Mouse (Mus musculus): Measurements from ENCODE around the gene Daxx.
"Not testable (repeated sequence)": the region's sequence is repeated elsewhere in the genome, so short reads cannot be mapped to it uniquely, and the experiment has no call there.

The Daxx gene

DNA sequence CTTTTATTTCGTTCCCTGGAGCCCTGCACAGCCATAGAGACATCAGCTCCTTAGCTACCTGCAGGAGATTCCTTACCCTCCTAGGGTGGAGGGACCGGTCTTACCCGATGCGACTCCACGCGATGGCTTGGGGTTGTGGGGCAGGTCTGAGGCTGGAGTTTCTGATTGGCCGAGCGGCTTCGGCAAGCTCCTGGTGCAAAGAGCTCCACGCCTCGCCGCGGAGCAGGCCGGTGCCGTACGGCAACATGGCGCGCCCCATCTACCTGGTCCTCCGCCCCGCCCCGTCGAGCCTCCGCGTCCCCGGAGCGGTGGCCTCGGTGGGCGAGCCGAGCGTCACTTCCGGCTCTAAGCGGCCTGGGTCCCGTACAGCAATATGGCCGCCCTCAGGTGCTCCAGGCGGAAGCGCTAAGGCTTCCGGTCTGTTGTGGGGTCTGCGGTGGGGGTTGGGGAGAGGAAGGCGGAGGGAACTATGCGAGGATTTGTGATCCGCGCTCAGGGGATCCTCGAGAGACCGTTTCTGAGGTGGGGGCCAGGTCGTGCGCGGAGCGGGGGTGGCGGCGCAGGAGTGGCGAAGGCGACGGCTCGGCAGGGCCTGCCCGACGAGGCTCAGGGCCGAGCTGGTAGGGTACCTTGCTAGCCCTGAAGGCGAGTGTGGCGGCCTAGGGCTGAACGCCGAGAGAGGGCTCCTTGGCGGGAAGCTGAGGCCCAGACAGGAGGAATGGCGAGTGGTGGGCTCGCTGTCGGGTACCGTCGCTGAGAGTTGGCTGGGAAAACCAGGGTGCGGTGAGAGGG is at the start of gene Daxx:
Gene Daxx, plus strand, starts transcription at position 338 of the 792 bp plus-strand sequence.
- DNase-seq (ENCODE audit: low spot score), result peak; percentile 99

DNA sequence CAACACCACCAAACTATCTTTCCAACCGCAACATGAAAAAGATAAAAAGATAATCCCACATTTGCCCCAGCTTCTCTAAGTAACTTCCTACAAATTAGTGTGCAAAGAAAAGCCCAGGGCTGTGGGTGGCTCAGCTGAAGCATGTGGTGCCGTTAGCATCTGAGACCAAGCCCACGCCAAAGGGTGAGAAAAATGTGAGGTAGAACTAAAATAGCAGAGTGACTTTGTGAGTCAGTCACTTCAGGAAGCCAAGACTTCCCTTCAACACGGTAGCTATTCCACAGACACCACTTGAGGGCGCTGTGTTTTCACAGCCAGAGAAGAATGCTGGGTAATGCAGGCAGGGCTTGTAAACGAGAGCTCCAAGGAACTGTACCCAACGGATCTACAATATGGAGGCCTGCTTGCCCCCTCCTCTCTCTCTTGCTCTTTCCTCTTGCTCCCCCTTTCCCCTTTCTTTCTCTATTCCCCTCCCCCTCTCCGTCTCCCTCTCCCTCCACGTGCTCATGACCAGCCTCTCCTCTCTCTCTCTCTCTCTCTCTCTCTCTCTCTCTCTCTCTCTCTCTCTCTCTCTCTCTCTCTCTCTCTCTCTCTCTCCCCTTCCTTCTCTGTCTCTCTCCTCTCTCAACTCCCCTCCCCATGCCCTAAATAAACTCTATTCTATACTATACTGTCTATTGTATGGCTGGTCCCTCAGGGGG is 43.7 kb upstream of the Daxx start:
- DNase-seq (ENCODE audit: low spot score), result no peak

DNA sequence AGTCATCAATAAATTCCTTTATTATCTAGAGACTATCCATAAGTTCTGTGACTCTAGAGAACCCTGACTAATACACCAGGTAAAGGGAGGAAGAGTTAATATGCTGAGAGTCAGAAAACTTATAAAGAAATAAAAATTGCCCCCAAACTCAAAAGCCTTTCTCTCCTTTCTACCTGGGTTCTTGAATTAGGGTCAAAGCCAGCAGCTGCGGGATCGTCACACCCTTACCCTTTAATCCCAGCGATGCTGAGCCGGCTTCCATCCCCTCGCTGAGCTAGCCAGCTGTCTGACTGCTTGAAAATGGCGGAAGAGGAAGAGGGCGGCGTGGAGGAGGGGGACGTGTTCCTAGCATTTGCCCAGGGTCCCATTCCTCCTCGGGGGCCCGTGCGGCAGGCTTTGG is 35.7 kb upstream of the Daxx start, which contains the start of gene Gm7029:
Gene Gm7029, plus strand, starts transcription at position 301 of the 400 bp plus-strand sequence.
- not testable (repeated sequence) for DNase-seq (ENCODE audit: low spot score)

DNA sequence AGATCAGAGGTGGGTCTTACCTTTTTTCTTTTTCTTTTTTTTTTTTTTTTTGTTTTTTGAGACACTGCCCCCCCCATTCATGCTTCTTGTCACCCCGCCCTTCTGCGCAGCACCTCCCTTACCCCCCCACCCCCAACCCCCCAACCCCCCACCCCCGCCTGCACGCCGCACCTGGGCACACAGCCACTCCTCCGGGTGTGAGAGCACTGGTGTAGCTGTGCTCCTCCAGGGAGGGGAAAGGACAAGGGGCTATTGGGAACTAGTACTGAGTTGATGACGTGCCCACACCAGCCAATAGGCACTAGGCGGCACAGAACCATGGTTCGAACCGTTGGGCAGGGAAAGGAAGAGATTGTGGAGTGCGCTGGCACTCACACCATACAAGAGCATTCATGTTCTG is 34.8 kb upstream of the Daxx start:
- DNase-seq (ENCODE audit: low spot score), result no peak

DNA sequence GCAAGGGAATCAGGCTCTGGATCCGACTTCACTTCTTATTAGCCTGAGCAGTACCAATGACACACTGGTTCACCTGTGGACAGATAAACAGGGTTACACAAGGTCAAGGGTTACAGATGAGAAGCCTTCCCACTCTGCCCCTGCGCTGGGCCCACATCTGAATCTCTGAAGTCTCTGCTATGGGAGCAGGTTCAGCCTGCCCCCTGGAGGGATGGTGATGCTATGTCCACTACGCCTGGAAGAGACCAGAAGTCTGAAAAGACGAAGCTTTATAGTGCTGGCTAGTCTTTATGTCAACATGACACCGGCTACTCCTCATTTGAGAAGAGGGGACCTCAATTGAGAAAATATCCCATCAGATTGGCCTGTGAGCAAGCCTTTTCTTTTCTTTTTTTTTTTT is 33.4 kb upstream of the Daxx start:
- peak; percentile 16 for DNase-seq (ENCODE audit: low spot score)

DNA sequence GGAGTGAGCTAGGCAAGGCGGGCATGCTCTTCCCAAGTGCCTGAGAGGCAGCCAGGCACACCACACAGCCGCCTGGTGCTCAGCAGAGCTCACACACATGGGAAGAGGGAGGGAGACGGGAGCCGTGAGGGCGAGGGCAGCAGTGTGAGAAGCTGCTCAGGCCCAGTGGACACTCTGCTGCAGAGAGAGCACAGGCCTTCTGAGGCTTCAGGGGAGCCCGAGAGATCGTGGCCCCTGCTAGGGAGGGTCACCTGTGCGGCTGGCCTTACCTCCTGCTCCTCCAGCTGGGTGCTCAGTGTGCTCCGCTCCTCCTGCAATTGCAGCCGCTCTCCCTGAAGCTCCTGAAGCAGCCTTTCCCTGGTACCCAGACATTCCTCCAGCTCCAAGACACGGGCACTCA is 24.9 kb upstream of the Daxx start:
- DNase-seq (ENCODE audit: low spot score), result not testable (repeated sequence)

DNA sequence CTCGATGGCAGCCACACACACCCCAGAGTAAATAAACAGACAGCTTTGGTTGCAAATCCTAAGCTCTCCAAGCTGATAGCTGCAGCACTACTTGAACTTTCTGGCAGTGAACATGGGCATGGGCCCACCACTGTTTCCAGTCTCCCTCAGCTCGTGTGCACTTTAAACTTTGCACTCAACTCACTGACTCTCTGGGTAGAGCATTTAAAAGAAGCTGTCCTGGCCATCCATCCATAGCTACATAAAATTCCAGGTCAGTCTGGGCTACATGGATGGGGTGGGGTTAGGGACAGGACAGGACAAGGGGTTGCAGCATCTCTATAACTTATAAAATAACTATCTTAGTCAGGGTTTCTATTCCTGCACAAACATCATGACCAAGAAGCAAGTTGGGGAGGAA is 21.4 kb upstream of the Daxx start:
- not testable (repeated sequence) for DNase-seq (ENCODE audit: low spot score)

DNA sequence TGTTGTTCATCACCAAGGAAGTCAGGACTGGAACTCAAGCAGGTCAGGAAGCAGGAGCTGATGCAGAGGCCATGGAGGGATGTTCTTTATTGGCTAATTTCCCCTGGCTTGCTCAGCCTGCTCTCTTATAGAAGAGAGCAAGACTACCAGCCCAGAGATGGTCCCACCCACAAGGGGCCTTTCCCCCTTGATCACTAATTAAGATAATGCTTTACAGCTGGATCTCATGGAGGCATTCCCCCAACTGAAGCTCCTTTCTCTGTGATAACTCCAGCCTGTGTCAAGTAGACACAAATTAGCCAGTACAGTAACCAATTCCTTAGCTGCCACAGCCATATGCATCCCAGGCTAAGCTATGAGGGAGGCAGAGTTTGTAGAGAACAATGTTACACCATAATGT is 21.0 kb upstream of the Daxx start:
- DNase-seq (ENCODE audit: low spot score), result not testable (repeated sequence)

DNA sequence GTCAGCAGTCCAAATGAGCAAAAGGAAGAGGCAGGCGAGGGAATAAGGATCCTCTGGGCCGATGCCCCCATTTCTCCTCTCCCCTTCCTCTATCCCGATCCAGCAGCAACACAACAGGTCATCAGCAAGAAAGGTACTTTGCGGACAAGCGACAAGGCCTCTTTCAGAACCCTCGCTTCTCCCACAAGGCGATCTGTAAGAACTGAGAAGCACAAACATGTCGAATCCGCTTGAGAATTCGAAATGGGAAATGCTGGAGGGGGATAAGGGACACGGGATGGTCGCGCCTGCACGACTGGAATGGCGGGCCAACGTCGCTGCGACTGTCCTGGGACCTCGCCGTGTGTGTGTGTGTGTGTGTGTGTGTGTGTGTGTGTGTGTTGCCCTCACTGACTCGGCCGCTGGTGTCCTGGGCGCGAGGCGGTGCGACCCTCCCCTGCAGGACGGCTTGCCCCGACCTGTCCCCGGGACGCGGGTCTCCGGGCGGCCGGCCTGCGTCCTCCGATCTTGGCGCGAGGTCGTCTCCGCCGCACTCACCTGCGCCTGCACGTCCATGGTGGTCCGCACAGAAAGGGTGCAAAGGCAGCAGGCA is 19.2 kb upstream of the Daxx start:
- peak; percentile 32 for DNase-seq (ENCODE audit: low spot score)

DNA sequence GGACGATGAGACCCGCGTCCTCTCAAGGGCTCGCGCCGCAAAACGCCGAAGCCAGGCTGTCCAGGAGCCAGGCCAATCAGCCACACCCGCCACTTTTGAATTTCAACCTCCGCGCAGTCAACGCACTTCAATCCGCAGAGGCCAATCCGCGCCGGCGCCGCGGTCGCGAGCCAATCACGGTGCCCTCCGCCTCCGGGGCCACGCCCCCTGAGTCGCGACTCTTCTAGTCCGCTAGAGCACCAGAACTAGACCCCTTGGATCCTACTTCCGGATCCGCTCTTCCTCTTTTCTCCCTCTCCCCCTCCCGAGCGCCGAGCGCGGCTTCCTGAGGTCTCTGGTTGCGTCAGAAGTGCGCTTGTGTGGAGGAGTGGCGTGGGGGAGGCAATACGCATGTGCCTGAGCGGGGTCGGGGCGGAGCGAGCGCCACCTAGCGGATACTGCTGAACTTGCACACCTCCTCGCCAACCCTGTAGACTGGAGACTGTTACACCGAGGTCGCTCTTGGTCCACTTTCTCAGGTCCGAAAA is 18.6 kb upstream of the Daxx start, which contains the start of gene Kifc1:
Gene Kifc1, minus strand, starts transcription at position 129 of the 527 bp plus-strand sequence.
- DNase-seq (ENCODE audit: low spot score), result peak; percentile 99

DNA sequence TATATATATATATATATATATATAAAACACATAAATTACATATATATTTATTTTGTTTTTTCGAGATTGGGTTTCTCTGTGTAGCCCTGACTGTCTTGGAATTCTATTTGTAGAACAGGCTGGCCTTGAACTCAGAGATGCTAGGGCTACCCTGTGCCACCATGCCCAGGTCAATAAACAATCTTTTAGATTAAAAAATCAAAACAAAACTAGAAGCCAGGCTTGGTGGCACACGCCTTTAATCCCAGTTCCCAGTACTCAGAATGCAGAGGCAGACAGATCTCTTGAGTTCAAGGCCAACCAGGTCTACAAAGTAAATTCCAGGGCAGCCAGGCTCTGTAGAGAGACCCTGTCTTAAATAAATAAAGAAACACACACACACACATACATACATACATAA is 17.9 kb upstream of the Daxx start:
- no peak for DNase-seq (ENCODE audit: low spot score)

DNA sequence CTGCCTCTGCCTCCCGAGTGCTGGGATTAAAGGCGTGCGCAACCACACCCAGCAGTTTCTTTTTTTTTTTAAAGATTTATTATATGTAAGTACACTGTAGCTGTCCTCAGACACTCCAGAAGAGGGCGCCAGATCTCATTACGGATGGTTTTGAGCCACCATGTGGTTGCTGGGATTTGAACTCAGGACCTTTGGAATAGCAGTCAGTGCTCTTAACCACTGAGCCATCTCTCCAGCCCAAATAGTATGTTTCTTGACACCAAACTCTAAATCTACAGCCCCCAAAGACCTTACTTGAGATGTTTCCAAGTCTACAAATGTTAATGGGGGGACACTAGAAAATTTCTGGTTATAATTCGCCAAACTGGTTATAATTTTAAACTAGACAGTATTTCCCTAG is 17.3 kb upstream of the Daxx start:
- DNase-seq (ENCODE audit: low spot score), result not testable (repeated sequence)

DNA sequence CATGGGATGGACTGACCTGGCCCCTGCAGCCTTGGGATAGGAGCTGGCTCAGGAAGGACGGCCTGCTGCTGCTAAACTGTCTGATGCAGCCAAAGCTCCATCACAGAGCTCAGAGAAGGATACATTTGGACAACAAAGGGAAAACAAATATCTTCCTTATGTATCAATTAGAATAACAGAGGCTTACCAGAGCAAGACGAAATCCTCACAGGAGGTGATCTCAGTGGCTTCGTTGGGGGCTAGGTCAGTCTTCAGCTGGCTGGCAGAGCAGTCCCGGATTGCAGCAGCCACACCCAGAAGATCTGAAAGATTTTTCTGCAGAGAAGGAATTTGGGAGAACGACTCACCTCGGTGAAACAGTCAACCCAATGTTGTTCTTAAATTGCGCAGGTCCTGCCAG is 16.8 kb upstream of the Daxx start:
- no peak for DNase-seq (ENCODE audit: low spot score)

DNA sequence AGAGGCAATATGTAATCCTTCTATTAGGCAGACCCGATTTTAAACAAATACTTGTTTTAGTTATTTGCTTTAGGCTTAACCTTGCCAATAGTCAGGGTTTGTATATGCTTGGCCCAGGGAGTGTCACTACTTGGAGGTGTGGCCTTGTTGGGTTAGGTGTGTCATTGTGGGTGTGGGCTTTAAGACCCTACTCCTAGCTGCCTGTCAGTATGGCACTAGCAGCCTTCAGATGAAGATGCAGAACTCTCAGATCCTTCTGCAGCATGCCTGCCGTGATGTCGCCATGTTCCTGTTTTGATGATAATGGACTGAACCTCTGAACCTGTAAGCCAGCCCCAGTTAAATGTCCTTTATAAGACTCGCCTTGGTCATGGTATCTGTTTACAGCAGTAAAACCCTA is 16.2 kb upstream of the Daxx start:
- DNase-seq (ENCODE audit: low spot score), result not testable (repeated sequence)

DNA sequence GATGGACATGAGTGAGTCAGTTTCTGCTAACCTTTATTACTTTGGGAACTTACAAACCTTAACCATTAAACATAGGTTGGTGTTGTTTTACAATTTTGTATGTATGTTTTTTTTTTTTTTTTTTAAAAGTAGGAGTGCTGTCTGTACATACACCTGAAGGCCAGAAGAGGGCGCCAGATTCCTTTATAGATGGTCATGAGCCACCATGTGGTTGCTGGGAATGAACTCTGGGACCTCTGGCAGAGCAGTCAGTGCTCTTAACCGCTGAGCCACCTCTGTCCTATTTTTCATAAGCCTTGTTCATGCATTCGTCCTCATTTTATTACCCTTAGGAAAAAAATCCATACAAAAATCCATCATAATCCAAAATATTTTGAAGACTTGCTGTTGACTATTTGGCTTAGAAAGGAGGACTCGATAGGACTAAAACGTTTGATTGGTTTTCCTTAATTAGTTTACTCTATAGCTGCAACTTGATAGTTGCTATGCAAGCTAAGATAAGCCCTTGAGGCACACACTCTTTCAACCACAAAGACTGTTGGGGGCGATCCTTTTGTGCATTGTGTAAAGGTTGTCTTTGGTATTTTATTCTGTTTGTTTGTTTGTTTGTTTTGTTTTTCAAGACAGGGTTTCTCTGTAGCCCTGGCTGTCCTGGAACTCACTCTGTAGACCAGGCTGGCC is 12.0 kb upstream of the Daxx start:
- DNase-seq (ENCODE audit: low spot score), result no peak

DNA sequence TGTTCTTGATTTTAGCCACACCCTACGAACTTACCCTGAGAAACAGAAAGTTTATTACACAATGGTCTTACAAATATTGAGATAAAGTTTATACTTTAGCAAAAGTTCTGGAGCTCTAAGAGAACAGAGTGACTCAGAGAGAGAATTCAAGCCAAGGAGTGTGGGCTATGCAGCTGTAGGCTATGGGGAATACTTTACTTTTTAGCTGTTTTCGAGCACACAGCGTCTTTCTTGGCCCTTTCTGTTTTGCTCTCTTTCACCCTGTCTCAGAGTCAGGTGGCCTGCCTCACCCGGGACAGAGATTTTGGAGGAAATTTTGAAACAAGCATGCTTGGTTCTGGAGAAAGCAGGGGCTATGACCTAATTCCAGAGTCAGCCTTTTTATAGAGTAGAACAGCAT is 11.0 kb upstream of the Daxx start:
- DNase-seq (ENCODE audit: low spot score), result not testable (repeated sequence)

DNA sequence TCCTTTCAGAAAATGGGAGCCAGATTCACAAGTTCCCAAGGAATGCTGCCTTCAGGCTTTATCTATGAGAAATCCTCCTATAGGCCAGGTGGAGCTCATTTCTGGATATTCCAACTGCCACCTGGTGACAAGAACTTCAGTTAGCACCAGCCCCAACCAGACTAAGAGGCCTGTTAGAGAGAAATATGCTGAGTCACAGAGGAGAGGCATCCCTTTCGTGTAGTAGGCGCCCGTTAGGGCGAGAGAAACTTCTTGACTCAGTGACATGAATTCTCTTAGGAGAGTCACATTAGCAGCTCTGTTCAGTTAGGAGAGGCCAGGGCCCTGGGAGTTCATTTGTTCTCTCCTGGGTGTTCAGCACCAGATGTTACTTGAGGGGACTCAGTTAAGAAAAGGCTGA is 9.6 kb upstream of the Daxx start:
- no peak for DNase-seq (ENCODE audit: low spot score)

DNA sequence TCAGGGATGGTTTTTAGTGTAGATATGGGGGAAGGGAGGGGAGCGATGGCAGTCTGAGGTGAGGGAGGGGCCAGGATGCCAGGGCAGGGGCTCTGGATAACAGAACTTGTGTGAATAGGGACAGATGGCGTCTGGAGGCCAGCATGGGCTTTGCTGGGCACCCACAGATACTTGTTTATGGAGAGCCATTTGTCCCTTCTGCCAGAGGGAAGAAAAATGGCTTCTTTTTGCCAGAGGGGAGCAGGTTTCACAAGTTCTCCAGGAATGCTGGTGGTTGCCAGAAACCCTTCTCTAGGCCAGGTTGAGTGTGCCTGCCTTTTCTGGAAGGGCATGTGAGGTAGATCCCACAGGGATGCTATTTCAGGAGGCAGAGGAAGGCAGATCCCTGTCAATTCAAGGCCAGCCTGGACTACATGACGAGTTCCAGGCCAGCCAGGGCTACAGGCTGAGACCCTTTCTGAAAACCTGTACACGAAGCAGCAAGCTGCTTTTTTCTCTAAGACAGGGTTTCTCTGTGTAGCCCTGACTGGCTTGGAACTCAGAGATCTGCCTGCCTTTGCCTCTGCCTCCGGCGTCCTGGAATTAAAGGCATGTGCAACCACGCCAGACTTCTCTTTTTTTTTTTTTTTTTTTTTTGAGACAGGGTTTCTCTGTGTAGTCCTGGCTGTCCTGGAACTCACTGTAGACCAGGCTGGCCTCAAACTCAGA is 8.8 kb upstream of the Daxx start:
- no peak for DNase-seq (ENCODE audit: low spot score)

DNA sequence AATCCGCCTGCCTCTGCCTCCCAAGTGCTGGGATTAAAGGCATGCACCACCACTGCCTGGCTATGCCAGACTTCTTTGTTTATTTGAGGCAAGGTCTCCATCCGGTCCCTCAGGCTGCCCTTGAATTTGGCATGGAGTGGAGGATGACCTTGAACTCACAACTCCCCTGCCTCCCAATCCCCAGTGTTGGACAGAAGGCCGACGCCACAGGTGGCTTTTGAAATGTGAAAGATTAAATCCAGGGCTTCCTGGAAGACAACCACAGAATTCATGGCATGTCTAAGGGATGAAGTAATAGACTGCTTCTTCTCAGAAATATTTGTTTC is 8.3 kb upstream of the Daxx start:
- DNase-seq (ENCODE audit: low spot score), result no peak

DNA sequence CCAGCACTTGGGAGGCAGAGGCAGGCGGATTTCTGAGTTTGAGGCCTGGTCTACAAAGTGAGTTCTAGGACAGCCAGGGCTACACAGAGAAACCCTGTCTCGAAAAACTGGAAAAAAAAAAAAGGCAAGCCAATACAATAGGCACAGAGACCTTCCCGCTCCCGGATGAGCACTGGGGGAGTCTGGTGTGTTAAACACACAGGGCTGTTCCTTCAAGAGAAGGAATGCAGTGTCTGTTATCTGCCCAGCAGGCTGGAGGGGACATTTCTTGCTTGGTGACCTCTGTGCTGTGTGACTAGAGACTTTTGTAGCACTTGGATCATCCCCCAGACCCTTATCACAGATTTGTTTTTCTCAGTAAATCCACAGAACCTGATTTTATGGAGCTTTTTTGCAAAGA is 7.6 kb upstream of the Daxx start:
- no peak for DNase-seq (ENCODE audit: low spot score)

DNA sequence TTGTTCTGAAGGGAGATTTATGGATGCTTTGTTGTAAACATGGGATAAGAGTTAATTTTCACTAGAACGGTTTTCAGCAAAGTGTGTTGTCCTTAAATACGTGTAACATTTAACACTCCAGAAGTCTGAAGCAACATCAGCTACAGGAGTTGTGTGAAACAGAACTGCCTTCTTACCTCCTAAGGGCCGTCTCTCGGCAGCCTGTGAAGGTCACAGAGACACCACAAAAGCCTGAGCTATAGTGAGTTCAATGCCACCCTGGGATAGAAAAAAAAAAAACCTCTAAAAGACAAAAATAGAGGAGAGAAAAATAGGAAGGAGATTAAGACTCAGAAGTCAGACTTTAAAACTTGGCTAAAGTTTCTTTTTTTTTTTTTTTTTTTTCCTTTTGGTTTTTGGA is 7.1 kb upstream of the Daxx start:
- no peak for DNase-seq (ENCODE audit: low spot score)

DNA sequence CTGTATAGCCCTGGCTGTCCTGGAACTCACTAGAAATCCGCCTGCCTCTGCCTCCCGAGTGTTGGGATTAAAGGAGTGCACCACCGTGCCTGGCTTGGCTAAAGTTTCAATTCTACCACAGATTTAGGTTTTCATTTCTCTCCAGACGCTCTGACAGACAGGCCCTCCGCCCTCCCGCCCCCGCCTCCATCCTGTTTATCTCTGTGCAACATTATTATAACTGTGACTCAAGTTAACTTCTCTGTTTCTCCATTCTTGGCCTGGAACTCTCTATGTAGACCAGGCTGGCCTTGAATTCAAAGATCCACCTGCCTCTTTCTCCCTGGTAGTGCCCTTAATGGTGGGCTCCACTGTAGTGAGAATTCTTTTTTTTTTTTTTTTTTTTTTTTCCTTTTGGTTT is 6.7 kb upstream of the Daxx start:
- DNase-seq (ENCODE audit: low spot score), result no peak

Measured in yolk sac, embryonic 10.5 days (tissue).